Mouse (Mus musculus) liver, embryonic 14 days (tissue): ENCODE results near the gene Samd15. TPM values are rescaled to one million over a fixed set of nuclear protein-coding genes. Genes with fewer than 3 reads are reported as not detected.

Experiments used
- polyA plus RNA-seq: library from polyadenylated mRNA; depleted of rRNA; stranded (reverse); fragments of >200 nt; gene quantifications from 2 replicates; pipeline ENCODE4 v1.2.3, GENCODE M21; 2012; rRNA removed

Gene Samd15
- polyA plus RNA-seq, result 0.06 and 0.13 TPM in 2 replicates

GRCm38 (mm10) chr12:87199206-87199972 is at the start of gene Samd15:
TSS of gene Samd15 (plus strand) at chr12:87199723.

GRCm38 (mm10) chr12:87199973-87200586 is 557 bp downstream of the Samd15 start, which contains the start of gene Tmed8:
TSS of gene Tmed8 (minus strand) at chr12:87200454.

GRCm38 (mm10) chr12:87238632-87239031 is 39.1 kb downstream of the Samd15 start, which contains the start of gene Noxred1:
TSS of gene Noxred1 (minus strand) at chr12:87238732.

Other genes with a start within 250 kb of the Samd15 start
- gene Zdhhc22, start 209.3 kb upstream of the Samd15 start, polyA plus RNA-seq, result not detected in 2 replicates
- 0.01 TPM in 1 of 2 replicates, not detected in the other for gene Tmem63c, start 178.4 kb upstream of the Samd15 start, polyA plus RNA-seq
- 0.02 and 0.07 TPM in 2 replicates for gene Ngb, start 97.2 kb upstream of the Samd15 start, polyA plus RNA-seq
- gene Gstz1, start 52.6 kb upstream of the Samd15 start, polyA plus RNA-seq, result 82.8 and 104 TPM in 2 replicates
- gene Pomt2, start 51.8 kb upstream of the Samd15 start, polyA plus RNA-seq, result 2.5 and 2.8 TPM in 2 replicates
- 0.84 and 0.85 TPM in 2 replicates for gene Tmed8, start 731 bp downstream of the Samd15 start, polyA plus RNA-seq
- 0.09 and 0.24 TPM in 2 replicates for gene Noxred1, start 39.0 kb downstream of the Samd15 start, polyA plus RNA-seq
- gene Vipas39, start 66.5 kb downstream of the Samd15 start, polyA plus RNA-seq, result 7.2 and 7.7 TPM in 2 replicates
- gene Ahsa1, start 66.8 kb downstream of the Samd15 start, polyA plus RNA-seq, result 125 and 137 TPM in 2 replicates
- 0.13 and 0.14 TPM in 2 replicates for gene Ism2, start 100.0 kb downstream of the Samd15 start, polyA plus RNA-seq
- 7.8 and 9.3 TPM in 2 replicates for gene Sptlc2, start 188.6 kb downstream of the Samd15 start, polyA plus RNA-seq
- gene Slirp, start 244.2 kb downstream of the Samd15 start, polyA plus RNA-seq, result 41.5 and 42.0 TPM in 2 replicates
- 17.0 and 17.1 TPM in 2 replicates for gene Alkbh1, start 244.3 kb downstream of the Samd15 start, polyA plus RNA-seq